Mouse (Mus musculus): Measurements from ENCODE around the gene Zfp459.
"Not testable (repeated sequence)": the region's sequence is repeated elsewhere in the genome, so short reads cannot be mapped to it uniquely, and the experiment has no call there.

Gene Zfp459

DNA sequence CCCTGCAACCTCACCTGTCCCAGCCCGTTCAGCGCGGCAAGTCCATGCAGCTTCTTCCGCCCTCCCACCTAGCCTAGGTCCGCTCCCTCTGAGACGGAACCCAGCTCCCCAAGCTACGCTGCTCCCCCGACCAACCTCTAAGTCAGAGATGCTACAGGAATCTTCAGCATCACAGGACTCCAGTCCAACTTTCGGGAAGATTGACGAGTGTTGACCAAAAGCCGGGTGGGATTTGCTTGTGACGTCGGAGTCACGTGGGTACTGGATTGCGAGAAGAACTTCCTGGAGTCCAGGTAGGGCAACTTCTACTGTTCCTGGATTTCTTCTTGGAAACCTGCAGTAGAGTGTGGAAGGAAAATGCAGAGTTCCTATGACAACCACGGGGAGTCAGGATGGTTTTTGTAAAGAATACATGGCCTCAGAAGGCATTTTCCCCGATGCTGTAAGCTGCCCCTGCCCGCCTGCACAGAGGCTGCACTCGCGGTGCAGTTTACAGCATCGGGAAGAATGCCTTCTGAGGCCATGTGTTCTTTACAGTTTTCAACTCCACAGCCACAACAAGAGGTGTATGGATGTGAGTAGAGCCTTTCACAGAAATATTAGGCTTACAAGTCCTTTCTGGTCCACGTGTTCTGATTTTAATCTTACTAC is at the start of gene Zfp459:
Zfp459 (minus strand) TSS at position 212 of the 651 bp plus-strand sequence.
- DNase-seq, result peak; percentile 75

- DNase-seq, result no peak
Observed at GRCm38 (mm10) chr13:67469274-67469673, 48.1 kb upstream of the Zfp459 start.

DNA sequence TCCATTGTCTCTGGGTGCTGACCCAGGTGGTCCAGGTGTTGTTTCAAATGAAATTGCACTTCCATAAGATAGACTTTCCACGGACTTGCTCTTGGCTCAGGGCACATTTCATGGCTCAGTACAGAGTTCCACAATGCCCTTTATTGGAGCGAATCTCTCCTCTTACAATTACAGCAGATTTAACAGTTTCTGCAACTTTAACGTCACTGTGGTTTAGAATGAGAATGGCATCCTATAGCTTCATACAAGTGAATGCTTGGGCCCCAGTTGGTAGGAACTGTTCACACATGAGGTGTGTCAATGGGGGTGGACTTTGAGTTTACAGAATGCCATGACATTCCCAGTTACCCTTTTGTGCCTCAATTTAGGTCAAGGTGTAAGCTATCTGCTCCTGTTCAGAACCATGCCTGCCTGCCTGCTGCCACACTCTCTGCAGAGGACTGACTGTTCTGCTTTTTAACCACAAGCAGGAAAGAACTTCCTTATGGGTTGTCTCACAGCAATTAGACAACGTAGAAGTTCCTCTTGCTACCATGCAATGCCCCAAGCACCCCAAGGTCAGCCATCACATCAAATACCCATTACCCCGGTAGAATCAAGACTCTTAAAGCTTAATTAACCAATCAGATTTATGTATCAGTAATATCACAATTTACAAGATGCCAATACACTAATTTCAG is 42.4 kb upstream of the Zfp459 start:
- peak; percentile 21 for DNase-seq

GRCm38 (mm10) chr13:67452021-67452309 is 30.7 kb upstream of the Zfp459 start:
- DNase-seq, result no peak

DNA sequence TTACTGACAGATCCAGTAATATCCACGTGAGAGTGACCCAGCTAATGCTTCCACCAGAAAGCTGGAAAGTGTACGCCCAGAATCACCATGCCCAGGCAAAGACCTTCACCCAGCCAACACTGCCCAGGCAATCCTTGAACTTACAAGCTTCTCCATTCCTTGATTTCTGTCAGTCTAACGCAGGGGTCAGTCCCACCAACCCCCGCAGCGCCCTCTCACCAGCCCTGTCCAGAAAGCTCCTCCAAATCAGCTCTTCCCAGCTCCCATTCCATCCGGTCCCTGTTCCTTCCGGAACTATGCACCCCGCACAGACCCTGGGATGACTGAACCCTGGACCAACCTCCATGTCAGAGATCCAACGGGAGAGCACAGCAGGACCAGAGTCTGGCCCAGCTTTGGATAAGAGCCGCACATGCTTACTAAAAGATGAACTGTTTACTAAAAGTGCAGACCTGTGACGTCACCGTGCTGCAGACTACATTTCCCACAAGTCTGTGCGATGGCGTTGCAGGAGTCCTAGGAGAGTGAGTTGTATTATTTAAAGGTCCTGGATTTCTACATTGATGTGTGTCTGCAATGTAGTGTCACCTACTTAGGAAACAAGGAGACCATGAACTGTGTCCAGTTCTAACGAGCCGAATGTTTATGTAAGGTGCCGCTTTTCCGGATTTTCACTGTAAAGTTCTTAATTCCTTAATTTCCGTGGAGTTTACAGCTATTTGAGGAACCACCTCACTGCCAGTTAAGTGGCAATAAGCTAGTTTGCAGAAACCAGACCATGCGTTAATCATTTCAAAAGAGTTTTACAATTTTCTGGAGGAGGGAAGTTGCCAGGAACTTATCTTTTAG is 30.2 kb upstream of the Zfp459 start, which contains the start of gene Zfp874a:
Zfp874a (minus strand) TSS at position 453 of the 849 bp plus-strand sequence.
- DNase-seq, result peak; percentile 98

- DNase-seq, result not testable (repeated sequence)
Observed at GRCm38 (mm10) chr13:67437095-67437494, 15.9 kb upstream of the Zfp459 start.

DNA sequence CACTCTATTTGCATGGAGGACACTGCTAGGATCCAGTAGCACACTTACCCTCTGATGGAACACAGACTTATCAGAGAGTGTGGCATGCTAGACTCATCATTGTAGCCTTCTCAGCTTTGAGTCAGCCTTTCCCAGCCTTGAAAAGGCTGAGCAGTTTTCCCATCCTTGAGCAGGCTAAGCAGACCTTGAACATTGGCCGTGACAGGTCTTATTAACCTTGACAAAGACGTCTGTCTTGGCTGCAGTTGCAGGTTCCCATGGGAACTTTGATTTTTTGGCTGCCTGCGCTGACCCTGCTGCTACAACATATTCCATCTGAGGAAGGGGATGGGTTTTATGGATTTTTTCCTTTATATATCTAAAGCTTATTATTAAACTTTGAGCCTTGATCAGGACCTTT is 6.9 kb upstream of the Zfp459 start:
- DNase-seq, result no peak

DNA sequence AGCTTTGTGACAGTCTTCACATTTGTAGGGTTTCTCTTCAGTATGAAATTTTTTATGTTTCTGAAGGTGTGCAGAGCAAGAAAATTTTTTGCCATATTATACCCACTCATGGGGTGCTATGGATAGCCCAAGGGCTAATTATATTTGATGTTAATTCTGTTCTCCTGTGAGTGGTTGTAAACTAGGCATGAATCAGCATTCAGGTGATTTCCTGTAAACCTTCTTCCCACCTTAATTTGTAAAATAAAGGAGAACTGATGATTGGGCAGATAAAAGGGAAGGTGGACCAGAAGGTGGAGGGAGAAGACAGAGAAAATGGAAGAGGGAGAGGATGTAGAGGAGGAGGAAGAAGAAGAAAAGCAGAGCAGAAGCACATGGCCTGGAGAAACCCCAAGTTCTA is 4.5 kb upstream of the Zfp459 start:
- not testable (repeated sequence) for DNase-seq

- DNase-seq, result not testable (repeated sequence)
Observed at GRCm38 (mm10) chr13:67422532-67422931, 1.3 kb upstream of the Zfp459 start.

DNA sequence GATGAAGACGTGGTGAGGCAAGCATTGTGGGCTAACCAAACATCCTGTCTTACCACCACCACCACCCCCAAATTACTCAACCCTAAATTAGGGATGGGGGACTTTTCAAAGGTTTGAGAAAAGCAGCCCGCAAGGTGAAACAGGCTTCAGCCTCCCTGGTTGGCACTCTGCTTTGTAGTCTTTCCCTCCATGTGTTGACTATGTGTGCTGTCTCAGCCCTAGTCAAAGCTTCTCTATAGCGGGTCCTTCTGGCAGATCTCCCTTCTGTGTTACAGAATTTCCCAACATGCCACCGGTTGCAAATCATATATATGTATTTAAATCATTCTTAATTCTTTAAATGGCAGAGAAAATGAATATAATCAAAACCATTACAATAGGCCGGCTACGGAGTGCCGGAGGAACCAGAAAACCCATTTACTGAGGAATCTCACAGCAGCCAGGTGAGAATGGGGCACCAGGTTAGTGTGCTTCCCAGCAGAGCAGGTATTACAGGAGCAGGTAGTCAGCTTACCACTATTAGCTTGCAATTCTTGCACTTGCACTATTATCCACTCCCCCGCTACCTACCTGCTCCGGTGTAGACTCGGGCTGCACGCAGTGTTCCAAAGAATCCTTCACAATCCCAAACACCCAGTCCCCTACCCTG is 536 bp downstream of the Zfp459 start:
- DNase-seq, result no peak

GRCm38 (mm10) chr13:67416811-67417210 is 4.4 kb downstream of the Zfp459 start:
- no peak for DNase-seq

DNA sequence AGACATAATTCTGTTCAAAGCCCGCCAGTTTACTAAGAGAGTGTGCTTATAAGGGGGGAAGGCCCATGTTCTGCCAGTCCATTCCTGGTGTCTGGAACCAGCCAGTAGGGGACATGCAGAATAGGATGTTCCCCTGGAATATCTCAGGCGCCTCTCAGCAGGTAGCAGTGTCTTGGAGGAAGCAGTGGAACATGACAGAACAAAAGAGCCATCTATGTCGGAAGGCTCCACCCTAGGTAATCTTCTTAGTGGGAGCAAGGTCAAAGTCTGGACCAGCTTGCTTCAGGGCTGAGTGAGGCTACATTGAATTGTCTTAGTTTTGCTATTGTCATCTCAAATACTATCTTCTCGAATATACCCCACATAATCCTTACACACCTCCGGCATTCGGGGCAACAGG is 5.5 kb downstream of the Zfp459 start:
- DNase-seq, result no peak

DNA sequence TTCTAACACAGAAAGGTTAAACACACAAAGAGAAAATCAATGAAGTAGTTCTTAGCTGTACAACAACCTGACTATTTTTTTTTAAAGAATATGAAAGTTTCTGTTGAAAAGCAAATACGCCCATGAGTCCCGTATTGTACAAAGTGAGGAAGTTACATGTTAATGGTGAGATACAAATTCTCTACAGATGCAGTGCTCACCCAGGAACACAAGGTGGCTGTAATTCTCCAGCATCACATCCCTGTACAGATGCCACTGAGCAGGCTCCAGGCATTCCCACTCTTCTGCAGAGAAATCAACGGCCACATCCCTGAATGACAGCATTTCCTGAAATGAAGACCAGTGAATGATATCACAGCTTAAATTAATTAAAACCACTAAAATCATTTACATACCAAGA is 7.6 kb downstream of the Zfp459 start:
- not testable (repeated sequence) for DNase-seq

DNA sequence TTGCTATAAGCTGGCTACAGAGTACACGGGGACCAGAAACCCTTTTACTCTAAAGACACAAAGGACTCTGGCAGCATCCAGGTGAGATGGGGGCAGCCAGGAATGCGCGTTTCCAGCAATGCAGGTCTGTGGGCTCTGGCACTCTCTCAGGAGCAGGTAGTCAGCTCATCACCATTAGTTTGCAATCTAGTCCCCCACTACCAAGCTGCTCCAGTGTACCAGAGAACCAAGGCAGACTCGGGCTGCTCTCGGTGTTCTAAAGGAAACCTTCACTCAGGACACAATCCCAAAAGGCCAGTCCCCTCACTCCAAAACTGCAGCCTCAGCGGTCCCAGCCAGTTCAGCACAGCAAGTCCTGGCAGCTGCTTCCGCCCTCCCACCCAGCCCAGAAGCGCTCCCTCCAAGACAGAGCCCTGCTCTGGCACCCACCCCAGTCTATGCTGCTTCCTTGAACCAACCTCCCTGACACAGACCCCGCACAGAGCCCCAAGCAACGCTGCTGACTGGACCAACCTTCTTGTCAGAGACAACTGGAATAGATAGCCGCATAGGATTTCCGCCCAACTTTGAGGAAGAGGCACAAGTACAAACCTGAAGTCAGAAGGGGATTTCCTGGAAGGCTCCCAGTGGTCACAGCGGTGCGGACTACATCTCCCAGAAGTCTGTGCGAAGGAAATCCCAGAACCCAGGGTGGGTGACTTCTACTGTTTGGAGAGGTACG is 21.9 kb downstream of the Zfp459 start, which contains the start of gene Zfp429:
Zfp429 (minus strand) TSS at position 637 of the 721 bp plus-strand sequence.
- peak; percentile 90 for DNase-seq

DNA sequence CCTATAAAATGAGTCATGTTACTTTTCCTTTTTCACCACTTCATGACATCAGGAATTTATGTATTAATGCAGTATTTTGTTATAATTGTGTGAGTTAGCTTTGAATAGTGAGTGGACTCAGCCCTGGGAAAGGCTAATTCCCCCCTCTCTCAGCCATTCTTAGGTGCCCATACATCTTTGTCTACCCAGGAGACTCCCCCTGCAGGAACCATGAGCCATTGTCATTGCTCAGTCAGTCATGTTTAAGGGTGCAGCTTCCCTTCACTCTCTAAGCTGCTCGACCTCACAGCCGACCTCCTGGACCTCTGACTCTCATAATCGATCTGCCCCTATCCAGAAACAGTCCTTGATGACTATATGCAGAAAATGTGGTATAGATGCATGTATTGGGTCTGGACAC is 45.0 kb downstream of the Zfp459 start:
- not testable (repeated sequence) for DNase-seq

- DNase-seq, result peak; percentile 92
Observed at GRCm38 (mm10) chr13:67375050-67375911, 45.9 kb downstream of the Zfp459 start, which contains the start of the genes Gm28041 and Zfp456. Gm28041 (minus strand) TSS chr13:67375733. Zfp456 (minus strand) TSS chr13:67375810.

GRCm38 (mm10) chr13:67360131-67360744 is 61.0 kb downstream of the Zfp459 start, which contains the start of the genes Gm28044 and Zfp953:
Gm28044 (minus strand) TSS chr13:67360536.
Zfp953 (minus strand) TSS chr13:67360605.
- peak; percentile 99 for DNase-seq

Measured in lung, postnatal 36 days (tissue).